Mouse (Mus musculus) bone marrow macrophage, adult 2 months (primary cell): ENCODE results near the gene 2210016L21Rik.

Experiments used
- CTCF ChIP-seq: IDR thresholded peaks from 2 replicates; pipeline ENCODE4 v1.5.1; 2012; ENCODE audit warnings: low read depth, mild to moderate bottlenecking, low read length, moderate library complexity
- POLR2A ChIP-seq: IDR thresholded peaks from 2 replicates; pipeline ENCODE4 v1.6.1; 2012; ENCODE audit warnings: mild to moderate bottlenecking, low read depth, low read length, borderline replicate concordance

GRCm38 (mm10) chr5:114976935-114977334 lies 35.0 kb downstream of the 2210016L21Rik start:
- no peak for TF ChIP-seq CTCF
- TF ChIP-seq POLR2A, result no peak
